Mouse (Mus musculus): ENCODE results near the gene Ss18l2.

Gene Ss18l2

GRCm38 (mm10) chr9:121757835-121758814, 48.0 kb downstream of the Ss18l2 start:
- no peak for DNase-seq (ENCODE audit: low read depth, low spot score)

- no peak for DNase-seq (ENCODE audit: low read depth, low spot score)
Observed at GRCm38 (mm10) chr9:121759091-121760081, 49.3 kb downstream of the Ss18l2 start, which contains the start of gene Zfp651. Zfp651 (plus strand) TSS chr9:121759330.

GRCm38 (mm10) chr9:121760271-121761090, 50.4 kb downstream of the Ss18l2 start:
- no peak for DNase-seq (ENCODE audit: low read depth, low spot score)

GRCm38 (mm10) chr9:121761091-121761665, 51.0 kb downstream of the Ss18l2 start:
- no peak for DNase-seq (ENCODE audit: low read depth, low spot score)

- no peak for DNase-seq (ENCODE audit: low read depth, low spot score)
Observed at GRCm38 (mm10) chr9:121761787-121762186, 51.7 kb downstream of the Ss18l2 start.

- no peak for DNase-seq (ENCODE audit: low read depth, low spot score)
Observed at GRCm38 (mm10) chr9:121762248-121762647, 52.1 kb downstream of the Ss18l2 start.

- no peak for DNase-seq (ENCODE audit: low read depth, low spot score)
Observed at GRCm38 (mm10) chr9:121762761-121763160, 52.6 kb downstream of the Ss18l2 start.

All from telencephalon, adult 2 months (tissue).